Mouse (Mus musculus): ENCODE data around the gene Grm1. TPM values are rescaled to one million over a fixed set of nuclear protein-coding genes. Genes with fewer than 3 reads are reported as not detected.

Gene Grm1
- polyA plus RNA-seq, 1 experiment from 2014 or later, result 0.04 TPM

- no peaks in the 10 kb centered on the region for H3K4me1 ChIP-seq (ENCODE audit: insufficient read depth)
- 44% methylated on average over 2 of the region's 2 CpGs for WGBS
- H3K4me2 ChIP-seq, result no peak overlapping the region
- H3K36me3 ChIP-seq (ENCODE audit: insufficient read depth), result no peaks in the 10 kb centered on the region
- TF ChIP-seq CTCF (IDR thresholded peaks at IDR 0.05; ENCODE audit: low read depth), result no peak
- no peak overlapping the region for H3K9ac ChIP-seq
- no peak overlapping the region for H3K4me3 ChIP-seq (ENCODE audit: low read depth, low read length)
- ATAC-seq (ENCODE audit: insufficient read depth), result no peak
- H3K27me3 ChIP-seq (ENCODE audit: insufficient read depth, low read length), result no peaks in the 10 kb centered on the region
- no peak overlapping the region for H3K27ac ChIP-seq (ENCODE audit: low read depth)
- no peaks in the 10 kb centered on the region for H3K9me3 ChIP-seq (ENCODE audit: low read depth, low read length)
- no peak for DNase-seq
Measured at GRCm38 (mm10) chr10:11032221-11032620, 49.9 kb downstream of the Grm1 start.

GRCm38 (mm10) chr10:11025764-11026518 lies 56.2 kb downstream of the Grm1 start:
- no peak for DNase-seq
- Histone ChIP-seq H3K4me1 (ENCODE audit: insufficient read depth) (no peaks in the 10 kb centered on the region), H3K27me3 (ENCODE audit: insufficient read depth, low read length) (no peaks in the 10 kb centered on the region), H3K36me3 (ENCODE audit: insufficient read depth) (no peaks in the 10 kb centered on the region), H3K4me2 (no peak overlapping the region), H3K9me3 (ENCODE audit: low read depth, low read length) (no peaks in the 10 kb centered on the region), H3K4me3 (ENCODE audit: low read depth, low read length) (no peak overlapping the region), H3K9ac (no peak overlapping the region), H3K27ac (ENCODE audit: low read depth) (no peak overlapping the region)
- TF ChIP-seq CTCF (IDR thresholded peaks at IDR 0.05; ENCODE audit: low read depth), result no peak
- 42% methylated on average over 6 of the region's 6 CpGs for WGBS
- no peak for ATAC-seq (ENCODE audit: insufficient read depth)

- ATAC-seq (ENCODE audit: insufficient read depth) (no peak), DNase-seq (no peak)
- H3K9me3 ChIP-seq (ENCODE audit: low read depth, low read length), result no peaks in the 10 kb centered on the region
- H3K9ac ChIP-seq, result no peak overlapping the region
- H3K27ac ChIP-seq (ENCODE audit: low read depth), result no peak overlapping the region
- H3K27me3 ChIP-seq (ENCODE audit: insufficient read depth, low read length), result no peaks in the 10 kb centered on the region
- WGBS, result 49% methylated on average over 2 of the region's 2 CpGs
- TF ChIP-seq CTCF (IDR thresholded peaks at IDR 0.05; ENCODE audit: low read depth), result no peak
- H3K36me3 ChIP-seq (ENCODE audit: insufficient read depth), result no peaks in the 10 kb centered on the region
- H3K4me2 ChIP-seq, result no peak overlapping the region
- no peak overlapping the region for H3K4me3 ChIP-seq (ENCODE audit: low read depth, low read length)
- H3K4me1 ChIP-seq (ENCODE audit: insufficient read depth), result no peaks in the 10 kb centered on the region
Measured at GRCm38 (mm10) chr10:11018970-11019531, 63.1 kb downstream of the Grm1 start.

- no peak for DNase-seq
- H3K27ac ChIP-seq (ENCODE audit: low read depth), result no peak overlapping the region
- WGBS, result 47% methylated on average over 3 of the region's 3 CpGs
- no peak overlapping the region for H3K4me3 ChIP-seq (ENCODE audit: low read depth, low read length)
- no peak overlapping the region for H3K9ac ChIP-seq
- H3K27me3 ChIP-seq (ENCODE audit: insufficient read depth, low read length), result no peaks in the 10 kb centered on the region
- no peak overlapping the region for H3K4me2 ChIP-seq
- ATAC-seq (ENCODE audit: insufficient read depth), result no peak
- no peak for TF ChIP-seq CTCF (IDR thresholded peaks at IDR 0.05; ENCODE audit: low read depth)
- no peaks in the 10 kb centered on the region for H3K9me3 ChIP-seq (ENCODE audit: low read depth, low read length)
- no peaks in the 10 kb centered on the region for H3K36me3 ChIP-seq (ENCODE audit: insufficient read depth)
- H3K4me1 ChIP-seq (ENCODE audit: insufficient read depth), result no peaks in the 10 kb centered on the region
Measured at GRCm38 (mm10) chr10:11013653-11014052, 68.5 kb downstream of the Grm1 start.

- ATAC-seq (ENCODE audit: insufficient read depth) (no peak), DNase-seq (no peak)
- Histone ChIP-seq H3K4me3 (ENCODE audit: low read depth, low read length) (no peak overlapping the region), H3K9me3 (ENCODE audit: low read depth, low read length) (no peaks in the 10 kb centered on the region), H3K36me3 (ENCODE audit: insufficient read depth) (no peaks in the 10 kb centered on the region), H3K9ac (no peak overlapping the region), H3K4me2 (no peak overlapping the region), H3K27me3 (ENCODE audit: insufficient read depth, low read length) (no peaks in the 10 kb centered on the region), H3K4me1 (ENCODE audit: insufficient read depth) (no peaks in the 10 kb centered on the region), H3K27ac (ENCODE audit: low read depth) (no peak overlapping the region)
- TF ChIP-seq CTCF (IDR thresholded peaks at IDR 0.05; ENCODE audit: low read depth), result no peak
- 56% methylated on average over 1 of the region's 1 CpGs for WGBS
Measured at GRCm38 (mm10) chr10:10996766-10997165, 85.4 kb downstream of the Grm1 start.

- no peaks in the 10 kb centered on the region for H3K27me3 ChIP-seq (ENCODE audit: insufficient read depth, low read length)
- DNase-seq (no peak), ATAC-seq (ENCODE audit: insufficient read depth) (no peak)
- no peak overlapping the region for H3K27ac ChIP-seq (ENCODE audit: low read depth)
- no peak overlapping the region for H3K4me2 ChIP-seq
- H3K4me1 ChIP-seq (ENCODE audit: insufficient read depth), result no peaks in the 10 kb centered on the region
- 76% methylated on average over 3 of the region's 3 CpGs for WGBS
- H3K9ac ChIP-seq, result no peak overlapping the region
- TF ChIP-seq CTCF (IDR thresholded peaks at IDR 0.05; ENCODE audit: low read depth), result no peak
- H3K36me3 ChIP-seq (ENCODE audit: insufficient read depth), result no peaks in the 10 kb centered on the region
- H3K9me3 ChIP-seq (ENCODE audit: low read depth, low read length), result no peaks in the 10 kb centered on the region
- H3K4me3 ChIP-seq (ENCODE audit: low read depth, low read length), result no peak overlapping the region
Measured at GRCm38 (mm10) chr10:10991708-10992107, 90.4 kb downstream of the Grm1 start.

- H3K9me3 ChIP-seq (ENCODE audit: low read depth, low read length), result no peaks in the 10 kb centered on the region
- no peaks in the 10 kb centered on the region for H3K4me1 ChIP-seq (ENCODE audit: insufficient read depth)
- H3K36me3 ChIP-seq (ENCODE audit: insufficient read depth), result no peaks in the 10 kb centered on the region
- DNase-seq (no peak), ATAC-seq (ENCODE audit: insufficient read depth) (no peak)
- TF ChIP-seq CTCF (IDR thresholded peaks at IDR 0.05; ENCODE audit: low read depth), result no peak
- H3K9ac ChIP-seq, result no peak overlapping the region
- no peak overlapping the region for H3K27ac ChIP-seq (ENCODE audit: low read depth)
- 53% methylated on average over 2 of the region's 2 CpGs for WGBS
- no peaks in the 10 kb centered on the region for H3K27me3 ChIP-seq (ENCODE audit: insufficient read depth, low read length)
- H3K4me3 ChIP-seq (ENCODE audit: low read depth, low read length), result no peak overlapping the region
- no peak overlapping the region for H3K4me2 ChIP-seq
Measured at GRCm38 (mm10) chr10:10971311-10971710, 110.8 kb downstream of the Grm1 start.

Data from lung, embryonic 14.5 days (tissue).